Mouse (Mus musculus) cerebellum, adult 9-10 months (tissue): ENCODE results near the gene Aldh1a7.
"Not testable (repeated sequence)": the region's sequence is repeated elsewhere in the genome, so short reads cannot be mapped to it uniquely, and the experiment has no call there.

Experiments used
- DNase-seq: peaks from one replicate; pipeline ENCODE4 v3.0.0; 2022

Gene Aldh1a7

DNA sequence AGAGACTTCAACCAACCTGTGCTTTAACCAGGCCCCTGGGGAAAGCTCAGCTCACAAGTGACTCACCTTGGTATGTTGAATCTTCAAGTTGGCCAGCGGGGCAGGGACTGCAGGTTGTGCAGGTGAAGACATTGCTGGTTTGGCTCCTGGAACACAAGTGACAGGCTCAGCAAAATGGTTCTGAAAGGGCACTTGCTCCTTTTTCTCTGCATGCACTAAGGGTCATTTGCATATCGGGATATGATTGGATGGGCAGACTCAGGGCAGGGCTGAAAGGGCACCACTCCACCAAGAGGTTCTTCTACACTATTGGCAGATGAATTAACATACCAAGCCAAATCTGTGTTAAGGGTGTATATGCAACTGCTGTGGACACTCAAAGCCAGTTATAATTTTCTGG lies at the start of gene Aldh1a7:
Aldh1a7 (minus strand) TSS at position 182 of the 400 bp plus-strand sequence.
- DNase-seq = no peak

DNA sequence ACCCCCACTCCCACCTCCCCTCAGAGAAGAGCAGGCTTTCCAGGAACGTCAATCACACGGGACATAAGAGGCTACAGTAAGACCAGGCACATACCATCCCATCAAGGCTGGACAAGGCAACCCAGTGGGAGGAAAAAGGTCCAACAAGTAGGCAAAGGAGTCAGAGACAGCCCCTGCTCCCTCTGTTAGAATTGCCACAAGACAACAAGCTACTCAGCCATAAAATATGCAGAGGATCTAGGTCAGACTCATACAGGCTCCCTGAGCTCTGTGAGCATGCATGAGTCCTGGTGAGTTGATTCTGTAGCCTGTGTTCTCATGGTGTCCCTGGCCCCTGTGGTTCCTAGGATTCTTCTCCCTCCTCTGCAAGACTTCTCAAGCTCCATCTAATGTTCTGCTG lies 48.3 kb upstream of the Aldh1a7 start:
- no peak for DNase-seq

DNA sequence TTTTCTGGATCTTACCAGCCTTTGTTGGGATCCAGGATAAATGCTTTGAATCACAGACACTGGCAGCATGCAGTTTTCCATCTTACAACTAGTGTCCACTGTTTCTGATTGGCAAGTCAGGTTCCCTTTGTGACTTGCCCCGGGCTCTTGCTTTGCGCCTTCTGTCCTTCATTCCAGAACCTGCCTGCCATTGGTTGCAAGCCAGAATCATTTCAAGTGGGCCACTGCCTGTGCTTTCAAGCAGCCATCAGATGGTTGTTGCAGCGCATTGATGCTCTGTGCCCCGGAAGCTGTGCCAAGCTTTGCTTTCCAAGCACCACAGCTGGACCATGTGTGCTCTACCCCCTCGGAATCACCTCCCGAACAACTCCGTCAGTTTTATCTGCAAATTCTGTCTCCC lies 46.6 kb upstream of the Aldh1a7 start:
- DNase-seq = peak; percentile 8

DNA sequence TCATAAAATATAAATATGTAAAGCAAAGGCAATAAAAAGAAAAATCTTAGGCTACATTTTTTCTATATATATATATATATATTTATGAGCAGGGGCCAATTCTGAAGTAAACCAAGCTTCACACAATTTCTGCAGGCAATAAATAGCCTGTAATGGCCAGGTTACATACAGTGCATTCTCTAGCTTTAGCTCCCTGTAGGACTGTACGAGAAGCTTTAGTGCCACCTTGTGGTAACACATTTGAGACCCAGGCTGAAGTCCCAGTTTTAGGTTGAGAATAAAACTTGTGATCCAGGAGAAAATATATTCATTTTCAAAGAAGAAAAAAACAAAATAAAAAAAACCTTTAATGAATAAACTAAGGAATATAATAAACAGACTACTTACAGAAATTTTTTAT lies 36.9 kb upstream of the Aldh1a7 start:
- peak; percentile 2 for DNase-seq

DNA sequence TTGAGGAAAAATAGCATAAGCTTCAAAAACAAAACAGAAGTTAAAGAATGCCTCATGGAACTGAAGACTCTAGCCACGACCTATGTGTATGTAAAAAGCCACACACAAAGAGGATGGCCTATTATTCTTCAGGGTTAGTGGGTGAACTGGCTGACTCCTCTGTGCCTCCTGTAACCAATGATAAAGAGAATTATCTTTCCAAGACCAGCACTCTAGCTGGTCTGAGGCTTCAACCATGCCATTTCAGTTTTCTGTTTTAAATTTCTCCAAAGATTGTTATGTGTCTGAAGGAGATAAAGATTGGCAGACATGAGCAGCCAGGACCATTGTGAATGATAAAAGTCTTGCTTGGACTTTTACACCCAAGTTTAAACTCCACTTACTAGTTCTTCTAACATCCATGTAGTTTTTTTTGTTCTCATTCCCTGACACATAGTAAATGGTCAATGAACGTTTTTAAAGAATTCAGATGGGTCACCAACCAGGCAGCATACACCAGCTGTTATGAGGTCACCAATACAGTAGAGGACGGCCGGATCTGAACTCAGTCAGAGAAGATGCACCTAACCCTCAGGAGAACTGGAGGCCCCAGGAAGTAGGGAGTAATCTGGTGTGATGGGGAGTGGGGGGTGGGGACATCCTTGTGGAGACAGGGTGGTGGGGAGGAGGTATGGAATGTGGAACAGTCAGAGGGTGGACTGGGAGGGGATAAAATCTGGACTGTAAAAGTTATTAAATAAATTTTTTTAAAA lies 34.5 kb upstream of the Aldh1a7 start:
- no peak for DNase-seq

DNA sequence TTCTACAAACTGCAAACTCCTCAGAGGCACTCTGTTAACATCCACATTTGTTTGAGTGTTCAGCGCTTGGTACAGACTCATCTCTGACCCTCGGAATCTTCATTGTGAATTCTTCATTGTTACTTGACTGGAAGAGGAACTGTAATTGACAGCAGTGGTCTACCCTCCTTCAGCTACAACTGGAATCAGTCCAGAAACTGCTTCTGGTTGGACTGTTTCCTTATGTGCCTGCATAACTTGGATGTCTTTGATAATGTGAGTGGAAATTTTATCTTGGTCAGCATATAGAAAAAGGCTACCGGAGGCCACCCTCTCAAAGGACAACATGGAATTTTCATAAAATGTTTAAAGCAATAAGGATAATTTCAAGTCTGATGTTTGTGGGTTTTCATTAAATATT lies 33.8 kb upstream of the Aldh1a7 start:
- DNase-seq = no peak

DNA sequence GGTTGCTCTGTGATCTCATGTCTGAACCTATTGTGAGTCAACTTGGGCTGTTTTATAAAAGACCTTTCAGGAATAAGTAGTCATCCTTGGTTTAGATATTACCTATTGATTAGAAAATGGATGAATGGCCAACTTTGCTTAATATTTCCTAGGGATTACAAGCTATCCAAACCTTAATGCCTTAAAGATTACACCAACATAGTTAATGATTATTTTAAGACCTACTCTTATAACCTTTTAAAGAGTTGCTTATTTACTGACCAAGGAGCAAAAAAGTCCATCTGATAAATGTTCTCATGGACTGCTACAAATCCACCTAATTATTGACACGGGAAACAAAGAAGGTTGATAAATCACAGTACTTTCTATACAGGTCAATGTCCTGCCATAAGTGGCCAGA lies 17.3 kb upstream of the Aldh1a7 start:
- no peak for DNase-seq

DNA sequence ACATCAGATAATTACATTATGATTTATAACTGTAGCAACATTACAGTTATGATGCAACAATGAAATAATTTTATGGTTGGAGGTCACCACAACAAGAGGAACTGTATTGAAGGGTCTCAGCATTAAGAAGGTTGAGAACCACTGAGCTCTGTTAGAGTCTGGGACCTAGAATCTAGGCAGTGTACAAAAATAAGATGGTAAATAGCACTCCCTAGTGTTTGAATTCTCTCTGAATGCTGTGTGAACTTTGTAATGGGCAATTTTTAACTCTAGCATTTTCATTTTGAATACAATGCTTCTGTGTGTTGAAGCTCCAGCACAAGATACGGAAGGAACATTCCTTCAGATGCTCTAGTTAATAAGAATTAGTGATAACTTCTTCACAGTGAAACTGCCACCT lies 916 bp upstream of the Aldh1a7 start:
- DNase-seq = no peak

DNA sequence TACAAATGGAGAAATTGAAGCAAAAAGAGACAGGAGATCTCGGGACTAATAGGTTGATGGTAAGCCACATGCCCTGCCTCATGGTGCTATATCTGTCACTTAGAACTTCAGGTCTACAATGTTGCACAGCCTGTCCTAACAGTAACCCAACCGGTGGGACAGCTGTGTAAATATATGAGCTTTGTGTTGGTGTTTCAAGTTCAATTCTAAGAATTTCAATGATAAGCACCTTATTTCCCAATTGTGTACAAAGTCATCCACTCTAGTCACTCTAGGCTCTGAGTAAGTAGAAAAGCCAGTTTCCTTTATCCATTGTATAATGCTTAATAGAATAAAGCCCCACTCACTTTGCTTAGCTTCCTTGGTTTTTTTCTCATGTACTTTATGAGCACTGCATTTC lies 4.4 kb downstream of the Aldh1a7 start:
- no peak for DNase-seq

DNA sequence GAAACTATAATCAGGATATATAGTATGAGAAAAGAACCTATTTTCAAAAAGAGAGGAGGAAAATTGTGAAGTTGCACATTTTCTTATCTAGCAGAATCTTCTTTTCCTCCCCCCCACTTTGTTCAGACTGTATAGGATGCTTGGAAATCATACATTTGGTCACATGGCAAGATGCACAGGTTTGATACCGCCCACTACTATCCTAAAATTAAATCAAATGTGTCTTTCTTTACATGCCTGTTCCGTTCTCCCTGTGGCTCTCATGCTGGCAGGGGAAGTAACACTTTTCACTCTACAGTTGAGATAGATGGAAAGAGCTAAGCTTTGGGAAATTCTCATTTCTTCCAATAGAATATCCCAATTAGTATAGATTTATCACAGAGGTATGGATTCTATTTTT lies 7.1 kb downstream of the Aldh1a7 start:
- DNase-seq = no peak

DNA sequence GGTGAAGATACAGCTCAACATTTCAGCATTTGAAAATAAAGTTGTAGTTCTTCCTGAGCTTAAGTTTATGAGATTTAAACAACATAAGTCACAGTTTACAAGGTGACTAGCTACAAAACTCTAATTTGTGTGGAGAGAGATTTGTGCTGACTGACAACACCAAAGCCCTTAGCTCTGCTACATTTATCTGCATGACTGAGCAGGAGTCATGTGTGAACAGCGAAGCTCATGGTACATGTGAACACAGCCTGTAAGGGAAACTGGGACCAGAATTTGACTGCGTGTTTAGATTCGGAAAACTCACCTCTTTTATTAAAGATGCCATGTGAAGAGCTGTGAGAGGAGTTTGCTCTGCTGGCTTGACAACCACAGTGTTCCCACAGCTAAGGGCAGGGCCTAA lies 11.7 kb downstream of the Aldh1a7 start:
- DNase-seq = no peak

DNA sequence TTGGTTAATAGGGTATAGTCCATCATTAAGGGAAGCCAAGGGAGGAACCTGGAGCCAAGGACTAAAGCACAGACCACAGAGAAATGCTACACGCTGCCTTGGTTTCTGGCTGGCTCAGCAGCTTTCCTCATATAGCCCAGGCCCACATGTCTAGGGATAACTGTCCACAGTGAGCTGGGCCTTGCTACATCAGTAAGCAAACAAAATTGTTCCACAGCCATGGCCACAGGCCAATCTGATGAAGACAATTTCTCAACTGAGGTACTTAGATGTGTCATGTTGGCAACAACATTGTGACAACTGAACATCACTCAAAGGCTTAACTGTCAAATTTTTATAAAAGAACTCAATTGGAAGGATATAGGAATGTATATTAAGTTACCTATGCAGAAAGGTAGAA lies 12.3 kb downstream of the Aldh1a7 start:
- DNase-seq = no peak

DNA sequence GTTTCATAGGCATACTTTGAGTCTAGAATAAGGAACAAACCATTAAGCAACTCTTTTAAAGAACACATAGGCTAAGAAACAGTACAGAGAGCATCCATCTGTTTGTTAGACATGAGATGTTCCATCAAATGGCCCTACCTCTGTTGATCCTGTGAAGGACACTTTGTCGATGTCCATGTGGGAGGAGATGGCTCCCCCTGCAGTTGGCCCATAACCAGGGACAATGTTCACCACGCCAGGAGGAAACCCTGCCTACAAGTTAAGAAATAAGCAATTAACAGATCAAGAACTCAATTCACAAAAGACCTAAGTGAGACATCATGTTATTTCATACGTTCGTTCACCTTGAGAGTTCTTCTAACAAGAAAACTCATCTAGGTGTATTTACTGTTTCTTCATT lies 12.8 kb downstream of the Aldh1a7 start:
- DNase-seq = no peak

DNA sequence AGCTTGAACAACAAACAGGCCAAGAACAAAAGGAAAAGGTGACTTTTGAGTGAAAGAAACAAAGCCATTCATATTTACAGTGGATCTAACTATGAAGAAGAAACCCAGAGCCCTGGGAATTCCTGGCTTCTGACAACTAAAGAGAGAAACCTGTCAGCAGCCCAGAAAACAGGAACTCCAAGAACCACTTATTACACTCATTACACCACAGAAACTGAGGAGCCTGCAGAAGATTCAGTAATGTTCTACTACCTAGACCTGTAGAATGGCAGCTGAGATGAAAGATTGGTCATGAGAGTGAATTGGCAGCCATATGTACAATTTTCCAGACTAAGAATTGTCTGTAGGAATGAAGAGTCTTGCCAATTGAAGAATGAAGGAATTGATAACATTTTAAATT lies 20.2 kb downstream of the Aldh1a7 start:
- DNase-seq = no peak

DNA sequence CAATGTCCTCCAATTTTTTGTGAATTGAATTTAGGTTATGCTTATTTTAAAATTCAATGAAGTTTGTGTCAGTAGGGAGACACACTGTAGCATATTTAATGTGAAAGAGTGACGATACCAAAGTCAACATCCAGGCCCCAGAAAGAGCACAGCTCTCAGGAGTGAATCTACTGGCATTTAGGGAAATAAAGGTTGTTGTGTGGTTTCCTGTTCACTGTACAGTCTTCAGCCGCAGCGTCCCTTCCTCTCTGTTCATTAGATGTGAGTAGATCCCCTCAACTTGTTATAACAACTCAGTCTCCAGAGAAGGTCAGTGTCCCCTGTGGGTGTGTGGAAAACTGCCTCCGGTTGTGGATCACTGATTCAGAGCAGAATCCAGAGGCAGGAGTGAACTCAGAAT lies 20.6 kb downstream of the Aldh1a7 start:
- no peak for DNase-seq

DNA sequence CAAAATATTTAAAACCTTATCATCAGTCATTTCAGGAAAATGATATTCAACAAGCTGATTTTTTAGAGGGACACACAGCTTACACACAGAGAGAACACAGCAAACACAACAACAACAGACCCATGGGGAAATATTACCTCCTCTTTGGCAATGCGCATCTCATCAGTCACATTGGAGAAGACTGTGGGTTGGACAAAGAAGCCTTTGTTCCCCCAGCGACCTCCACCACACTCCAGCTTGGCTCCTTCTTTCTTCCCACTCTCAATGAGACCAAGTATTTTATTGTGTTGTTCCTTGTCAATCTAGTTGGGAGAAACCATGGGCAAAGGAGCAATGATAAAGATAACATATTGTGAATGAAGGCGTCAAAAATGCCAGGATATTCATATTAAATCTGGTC lies 25.3 kb downstream of the Aldh1a7 start:
- no peak for DNase-seq

DNA sequence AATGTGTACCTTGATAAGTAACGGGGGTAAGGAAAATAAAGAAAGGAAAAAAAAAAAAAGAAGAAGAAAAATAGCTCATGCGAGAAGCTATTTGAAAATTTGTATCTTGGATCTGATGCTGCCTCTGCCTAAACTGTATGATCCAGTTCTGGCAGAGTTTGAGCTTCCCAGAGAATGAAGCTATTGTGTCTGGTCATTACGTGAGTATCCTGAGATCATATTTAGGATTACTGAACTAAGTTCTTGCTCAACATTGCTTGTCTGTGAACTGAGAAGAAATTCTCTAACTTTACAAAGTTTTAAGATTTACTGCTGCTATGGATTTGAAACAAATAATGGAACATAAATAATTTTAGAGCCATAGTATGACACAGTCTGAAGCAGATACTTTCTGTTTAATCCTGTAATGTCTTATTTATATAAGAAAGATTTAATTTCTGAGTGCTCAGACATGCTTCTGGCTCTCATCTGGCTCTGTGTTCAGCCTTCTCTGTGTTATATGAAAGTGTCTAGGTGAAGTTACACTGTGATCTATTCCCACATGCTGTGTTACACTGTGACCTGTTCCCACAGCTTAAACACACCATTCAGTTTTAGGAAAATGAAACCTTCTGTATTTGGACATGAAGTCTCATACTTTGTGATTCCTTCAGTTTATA lies 49.5 kb downstream of the Aldh1a7 start:
- no peak for DNase-seq

DNA sequence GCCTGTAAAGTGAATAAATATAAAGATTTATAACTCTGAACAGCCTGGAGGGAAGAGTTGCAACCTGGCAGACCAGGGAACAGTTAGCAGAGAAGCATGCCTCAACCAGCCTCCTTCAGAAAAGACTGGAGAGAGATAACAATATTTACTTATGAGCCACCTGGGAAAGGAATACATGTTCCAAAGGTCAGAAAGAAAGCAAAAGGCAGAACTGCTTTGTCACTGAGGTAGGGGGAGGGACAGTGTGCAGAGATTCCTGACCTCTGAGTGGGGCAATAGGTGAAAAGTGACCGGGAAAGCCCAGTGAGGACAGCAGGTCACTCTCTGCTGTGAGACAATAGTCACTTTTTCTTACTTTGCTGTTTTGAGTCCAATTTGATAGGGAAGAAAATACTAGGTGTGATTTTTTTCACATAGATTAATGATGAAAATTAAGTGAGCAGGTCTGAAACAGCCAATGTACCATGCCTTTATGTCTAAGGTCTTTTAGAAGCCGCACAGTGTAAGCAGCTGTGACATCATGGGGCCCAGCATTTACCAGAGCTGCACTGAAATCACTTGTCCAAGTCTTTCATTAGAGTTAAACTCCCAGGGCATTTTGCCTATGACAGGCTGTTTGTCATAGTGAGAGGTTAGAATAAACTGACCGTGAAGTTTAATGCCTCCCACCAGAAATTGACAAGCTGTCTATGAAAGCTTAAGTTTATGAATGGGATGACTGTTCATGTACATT lies 73.1 kb downstream of the Aldh1a7 start:
- DNase-seq = no peak

DNA sequence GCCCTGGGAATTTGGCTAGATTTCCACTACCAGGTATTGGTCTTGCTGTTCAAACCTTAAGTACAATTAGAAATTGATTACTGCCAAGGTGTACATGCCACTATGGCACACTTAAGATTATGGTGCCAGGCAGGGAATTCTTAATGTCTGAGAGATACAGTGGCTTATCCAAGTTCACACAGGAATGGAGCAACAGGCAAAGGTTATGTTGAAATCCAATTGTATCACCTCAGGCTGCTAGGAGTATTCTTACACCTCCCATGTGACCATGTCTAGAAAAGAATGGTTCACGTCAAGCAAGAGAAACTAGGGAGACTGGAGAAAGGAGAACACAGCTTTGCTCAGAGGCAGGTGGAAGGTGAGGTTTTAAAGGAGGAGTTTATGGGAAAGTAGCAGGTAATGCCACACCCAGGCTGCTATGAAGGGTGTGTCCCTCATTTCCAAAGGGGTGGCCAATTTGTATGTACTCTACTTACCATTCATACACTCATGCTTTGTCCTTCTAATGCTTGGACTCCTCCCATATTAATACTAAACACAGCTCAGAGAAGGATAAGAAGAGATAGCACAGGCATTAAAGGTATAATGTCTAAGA lies 74.2 kb downstream of the Aldh1a7 start:
- DNase-seq = no peak

DNA sequence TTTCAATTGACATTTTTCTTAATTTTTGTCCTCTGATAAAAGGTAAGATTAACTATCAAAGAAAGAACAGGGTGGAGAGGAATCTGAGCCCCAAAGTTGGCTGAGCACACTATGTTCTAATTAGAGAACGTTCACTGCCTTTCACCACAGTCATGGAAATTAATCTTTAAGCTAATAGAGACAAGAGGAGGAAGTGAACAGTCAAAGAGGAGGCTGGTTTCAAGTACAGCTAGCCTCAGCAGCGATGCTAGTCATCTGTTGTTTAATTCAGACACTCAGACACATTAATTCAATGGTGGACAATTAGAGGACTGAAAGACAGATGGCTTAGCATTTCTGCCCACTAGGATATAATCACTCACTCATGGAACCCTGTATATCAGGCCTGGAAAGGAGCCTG lies 77.4 kb downstream of the Aldh1a7 start:
- DNase-seq = no peak

DNA sequence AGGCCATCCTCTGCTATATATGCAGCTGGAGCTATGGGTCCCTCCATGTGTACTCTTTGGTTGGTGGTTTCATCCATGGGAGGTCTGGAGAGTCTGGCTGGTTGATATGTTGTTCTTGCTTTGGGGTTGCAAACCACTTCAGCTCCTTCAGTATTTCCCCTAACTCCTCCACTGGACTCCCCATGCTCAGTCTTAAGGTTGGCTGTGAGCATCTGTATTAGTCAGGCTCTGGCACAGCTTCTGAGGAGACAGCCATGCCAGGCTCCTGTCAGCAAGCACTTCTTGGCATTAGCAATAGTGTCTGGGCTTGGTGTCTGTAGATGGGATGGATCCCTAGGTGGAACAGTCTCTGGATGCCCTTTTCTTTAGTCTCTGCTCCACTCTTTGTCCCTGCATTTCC lies 79.9 kb downstream of the Aldh1a7 start:
- DNase-seq = not testable (repeated sequence)

DNA sequence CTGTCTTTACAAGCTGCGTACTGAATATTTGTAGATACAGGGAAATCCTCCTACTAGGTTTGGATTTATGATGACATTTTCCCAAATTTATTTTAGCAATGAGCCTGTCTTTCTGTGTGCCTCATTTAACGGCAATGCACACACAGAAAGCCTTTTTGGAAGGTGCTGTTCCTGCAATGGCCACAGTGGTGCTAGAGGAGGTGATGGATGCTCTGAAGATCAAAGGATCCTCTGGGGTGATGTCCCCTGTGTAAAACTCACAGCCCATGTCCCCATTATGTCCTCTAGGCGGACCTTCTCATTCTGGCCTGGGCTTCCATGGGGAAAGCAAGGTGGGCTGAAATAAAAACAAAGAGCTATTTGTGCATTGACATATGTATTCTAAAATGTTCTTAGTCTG lies 83.0 kb downstream of the Aldh1a7 start:
- no peak for DNase-seq
